Mouse (Mus musculus) erythroblast, embryonic 14.5 days (primary cell): ENCODE data around the gene Defa22. TPM values are rescaled to one million over a fixed set of nuclear protein-coding genes. Genes with fewer than 3 reads are reported as not detected.
"Not testable (repeated sequence)": the region's sequence is repeated elsewhere in the genome, so short reads cannot be mapped to it uniquely, and the experiment has no call there.

Experiments used
- H3K27me3 ChIP-seq: 2 replicates; pipeline ENCODE4 v1.6.1; 2012; ENCODE audit warnings: inconsistent platforms; ENCODE audit not compliant: control insufficient read depth
- H3K36me3 ChIP-seq: 2 replicates; pipeline ENCODE4 v1.6.1; 2012; ENCODE audit warnings: mild to moderate bottlenecking, inconsistent platforms; ENCODE audit not compliant: control insufficient read depth
- H3K4me1 ChIP-seq: 2 replicates; pipeline ENCODE4 v1.6.1; 2012; ENCODE audit warnings: inconsistent platforms; ENCODE audit not compliant: control insufficient read depth
- H3K4me3 ChIP-seq: replicated peaks from 2 replicates; pipeline ENCODE3; 2012; ENCODE audit warnings: moderate library complexity, mild to moderate bottlenecking, inconsistent platforms
- H3K9me3 ChIP-seq: 2 replicates; pipeline ENCODE4 v1.6.1; 2012; ENCODE audit warnings: low read length, inconsistent platforms, mixed read lengths; ENCODE audit not compliant: control insufficient read depth
- polyA plus RNA-seq: library from polyadenylated mRNA; stranded (reverse); fragments of >175 nt; gene quantifications from 2 replicates; pipeline ENCODE4 v1.2.3, GENCODE M21; 2012

Gene Defa22
- not detected in 2 replicates for polyA plus RNA-seq

- not testable (repeated sequence) for H3K4me3 ChIP-seq, H3K4me1 ChIP-seq, H3K36me3 ChIP-seq, H3K9me3 ChIP-seq, H3K27me3 ChIP-seq
Measured at GRCm38 (mm10) chr8:21161977-21162376, at the start of gene Defa22. Defa22 (plus strand) TSS chr8:21162277.

- not testable (repeated sequence) for H3K4me3 ChIP-seq, H3K9me3 ChIP-seq, H3K4me1 ChIP-seq, H3K27me3 ChIP-seq, H3K36me3 ChIP-seq
Measured at GRCm38 (mm10) chr8:21134342-21134741, 27.7 kb upstream of the Defa22 start, which contains the start of gene Defa30. Defa30 (plus strand) TSS chr8:21134642.

GRCm38 (mm10) chr8:21191314-21191713 lies 29.2 kb downstream of the Defa22 start, which contains the start of gene Defa31:
Defa31 (plus strand) TSS chr8:21191614.
- not testable (repeated sequence) for H3K4me1 ChIP-seq, H3K9me3 ChIP-seq, H3K4me3 ChIP-seq, H3K27me3 ChIP-seq, H3K36me3 ChIP-seq

- H3K4me1 ChIP-seq, H3K36me3 ChIP-seq, H3K27me3 ChIP-seq, H3K4me3 ChIP-seq, H3K9me3 ChIP-seq: not testable (repeated sequence)
Measured at GRCm38 (mm10) chr8:21201261-21201660, 39.2 kb downstream of the Defa22 start, which contains the start of gene Gm15293. Gm15293 (plus strand) TSS chr8:21201561.

Other genes with a start within 250 kb of the Defa22 start
- gene Gm6040, start 240.2 kb upstream of the Defa22 start, polyA plus RNA-seq, result not detected in 2 replicates
- gene AY761185, start 217.6 kb upstream of the Defa22 start, polyA plus RNA-seq, result not detected in 2 replicates
- not detected in 2 replicates for gene Defa21, start 136.7 kb upstream of the Defa22 start, polyA plus RNA-seq
- gene Defa23, start 107.2 kb upstream of the Defa22 start, polyA plus RNA-seq, result not detected in 2 replicates
- gene Defa35, start 97.2 kb upstream of the Defa22 start, polyA plus RNA-seq, result not detected in 2 replicates
- not detected in 2 replicates for gene Defa25, start 77.8 kb upstream of the Defa22 start, polyA plus RNA-seq
- gene Gm14851, start 66.2 kb upstream of the Defa22 start, polyA plus RNA-seq, result not detected in 2 replicates
- gene Defa30, start 27.6 kb upstream of the Defa22 start, polyA plus RNA-seq, result not detected in 2 replicates
- gene Defa31, start 29.3 kb downstream of the Defa22 start, polyA plus RNA-seq, result not detected in 2 replicates
- gene Gm15293, start 39.3 kb downstream of the Defa22 start, polyA plus RNA-seq, result not detected in 2 replicates
- gene Gm15292, start 87.5 kb downstream of the Defa22 start, polyA plus RNA-seq, result not detected in 2 replicates
- not detected in 2 replicates for gene Defa27, start 153.3 kb downstream of the Defa22 start, polyA plus RNA-seq
- gene Defa29, start 164.7 kb downstream of the Defa22 start, polyA plus RNA-seq, result not detected in 2 replicates
- not detected in 2 replicates for gene Defa2, start 216.2 kb downstream of the Defa22 start, polyA plus RNA-seq
- gene Defa33, start 229.5 kb downstream of the Defa22 start, polyA plus RNA-seq, result not detected in 2 replicates